Mouse (Mus musculus) c-Kit-negative CD71-positive TER-119-positive erythroid progenitor cells, embryonic 14.5 days (primary cell): ENCODE data around the gene Srrm3.

Source experiments
- DNase-seq: peaks from one replicate; pipeline ENCODE4 v3.0.0-alpha.2; 2013; ENCODE audit warnings: low read depth, low spot score

Gene Srrm3

DNA sequence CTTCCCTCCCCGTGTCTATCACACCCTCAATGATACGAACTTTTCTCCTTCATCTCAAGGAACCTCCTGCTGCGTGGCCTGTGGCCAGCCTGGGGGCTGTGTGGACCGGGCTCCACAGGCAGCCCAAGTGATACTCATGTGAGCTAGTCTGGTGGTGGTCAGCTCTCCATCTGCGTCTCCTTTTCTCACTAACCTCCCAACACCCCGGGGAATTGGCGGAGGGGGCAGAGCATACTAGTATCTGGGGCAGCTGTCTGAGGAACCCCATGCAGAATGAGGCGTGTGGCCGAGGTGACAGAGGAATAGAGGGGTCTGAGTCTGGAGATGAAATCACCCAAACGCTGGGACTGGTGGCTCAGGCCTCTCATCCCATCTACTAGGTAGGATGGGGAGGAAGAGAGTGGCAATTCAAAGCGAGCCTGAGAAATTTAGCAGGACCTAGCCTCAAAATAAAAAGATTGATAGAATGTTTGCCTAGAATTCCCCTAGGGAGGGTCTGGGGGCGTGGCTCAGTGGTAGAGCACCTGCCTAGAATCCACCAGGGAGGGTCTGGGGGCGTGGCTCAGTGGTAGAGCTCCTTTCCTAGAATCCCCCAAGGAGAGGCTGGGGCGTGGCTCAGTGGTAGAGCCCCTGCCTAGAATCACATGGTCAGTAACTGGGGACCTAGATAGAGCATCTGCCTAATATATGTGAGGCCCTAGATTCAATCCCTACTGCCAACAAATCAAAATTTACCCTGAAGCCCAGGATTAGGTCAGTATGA lies 63.2 kb downstream of the Srrm3 start:
- DNase-seq, result no peak

DNA sequence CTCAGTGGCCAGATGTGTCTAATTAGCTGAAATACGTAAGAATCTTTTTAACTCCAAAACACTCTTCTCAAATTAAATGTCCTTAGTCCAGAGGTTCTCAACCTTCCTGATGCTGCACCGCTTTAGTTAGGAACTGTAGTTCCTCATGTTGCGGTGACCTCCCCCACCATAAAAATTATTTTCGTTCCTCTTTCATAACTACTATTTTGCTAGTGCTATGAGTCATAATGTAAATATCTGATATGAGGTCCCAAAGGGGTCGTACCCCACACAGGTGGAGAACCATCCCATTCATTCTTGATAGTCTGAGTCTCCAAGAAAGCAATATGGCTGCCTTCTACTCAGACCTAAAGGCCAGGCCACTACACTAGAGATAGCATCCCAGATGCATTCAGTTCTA lies 63.8 kb downstream of the Srrm3 start:
- no peak for DNase-seq

DNA sequence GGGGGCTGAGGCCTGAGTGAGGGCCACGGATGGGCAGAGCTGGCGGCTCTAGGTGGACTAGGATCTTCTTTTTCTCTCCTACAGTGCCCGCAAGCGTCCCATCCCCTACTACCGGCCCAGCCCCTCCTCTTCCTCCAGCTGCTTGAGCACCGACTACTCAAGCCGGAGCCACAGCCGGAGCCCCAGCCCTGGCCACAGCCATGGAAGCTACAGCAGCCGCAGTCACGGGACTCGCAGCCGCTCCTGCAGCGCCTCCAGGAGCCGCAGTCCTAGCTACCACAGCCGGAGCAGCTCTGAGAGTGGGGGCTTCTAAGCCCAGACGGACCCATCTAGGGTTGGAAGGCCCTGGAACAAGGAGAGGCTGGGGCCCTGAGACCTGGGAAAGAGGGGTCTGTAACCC lies 66.3 kb downstream of the Srrm3 start:
- no peak for DNase-seq

DNA sequence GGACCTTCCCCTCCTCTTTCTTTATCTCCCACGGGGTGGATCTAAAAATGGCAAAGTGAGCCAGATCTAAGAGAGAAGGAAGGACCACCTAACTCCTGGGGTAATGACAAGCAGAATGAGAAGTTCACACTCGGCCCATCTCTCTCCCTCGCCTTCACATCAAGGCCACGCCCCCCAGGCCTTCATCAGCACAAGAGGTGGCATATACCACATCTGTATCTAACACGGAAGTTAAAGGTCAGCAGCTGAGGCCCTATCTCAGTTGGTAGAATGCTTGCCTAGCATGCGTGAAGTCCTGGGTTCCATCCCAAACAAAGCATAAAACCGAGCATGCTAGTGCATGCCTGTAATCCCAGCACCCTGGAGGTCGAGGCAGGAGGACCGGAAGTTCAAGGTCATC lies 67.1 kb downstream of the Srrm3 start:
- DNase-seq, result no peak

DNA sequence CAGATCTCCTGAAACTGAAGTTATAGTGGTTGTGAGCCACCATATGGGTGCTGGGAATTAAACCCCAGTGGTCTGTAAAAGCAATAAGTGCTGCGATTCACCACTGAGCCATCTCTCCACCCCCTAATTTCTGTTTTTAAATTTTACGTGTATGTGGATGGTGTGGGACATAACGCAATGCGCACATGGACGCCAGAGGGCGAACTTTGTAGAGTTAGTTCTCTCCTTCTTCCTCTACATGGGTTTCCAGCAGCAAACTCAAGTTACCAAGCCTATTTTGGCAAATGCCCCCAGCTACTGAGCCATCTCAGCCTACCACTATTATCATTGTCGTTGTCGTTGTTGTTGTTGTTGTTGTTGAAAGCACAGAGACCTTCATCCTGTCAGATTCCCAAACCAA lies 70.5 kb downstream of the Srrm3 start:
- no peak for DNase-seq

DNA sequence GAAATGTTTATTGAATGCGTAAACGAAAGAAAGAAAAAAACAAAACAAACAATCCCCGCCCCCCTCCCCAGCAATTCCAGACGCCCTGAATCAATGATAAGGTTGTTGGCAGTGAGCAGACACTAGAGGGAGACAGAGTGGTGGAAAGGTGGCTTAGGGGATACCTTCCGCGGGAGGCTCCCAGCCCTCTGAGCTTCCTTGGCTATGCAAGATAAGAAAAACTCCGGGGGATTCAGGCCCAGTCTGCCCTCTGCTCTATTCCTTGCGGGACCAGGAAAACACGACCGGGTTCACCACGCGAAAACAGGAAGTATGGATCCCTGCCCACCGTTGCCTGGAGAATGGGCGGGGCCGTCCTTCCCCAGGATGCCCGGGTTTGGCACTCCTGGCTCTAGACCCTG lies 71.1 kb downstream of the Srrm3 start:
- no peak for DNase-seq

DNA sequence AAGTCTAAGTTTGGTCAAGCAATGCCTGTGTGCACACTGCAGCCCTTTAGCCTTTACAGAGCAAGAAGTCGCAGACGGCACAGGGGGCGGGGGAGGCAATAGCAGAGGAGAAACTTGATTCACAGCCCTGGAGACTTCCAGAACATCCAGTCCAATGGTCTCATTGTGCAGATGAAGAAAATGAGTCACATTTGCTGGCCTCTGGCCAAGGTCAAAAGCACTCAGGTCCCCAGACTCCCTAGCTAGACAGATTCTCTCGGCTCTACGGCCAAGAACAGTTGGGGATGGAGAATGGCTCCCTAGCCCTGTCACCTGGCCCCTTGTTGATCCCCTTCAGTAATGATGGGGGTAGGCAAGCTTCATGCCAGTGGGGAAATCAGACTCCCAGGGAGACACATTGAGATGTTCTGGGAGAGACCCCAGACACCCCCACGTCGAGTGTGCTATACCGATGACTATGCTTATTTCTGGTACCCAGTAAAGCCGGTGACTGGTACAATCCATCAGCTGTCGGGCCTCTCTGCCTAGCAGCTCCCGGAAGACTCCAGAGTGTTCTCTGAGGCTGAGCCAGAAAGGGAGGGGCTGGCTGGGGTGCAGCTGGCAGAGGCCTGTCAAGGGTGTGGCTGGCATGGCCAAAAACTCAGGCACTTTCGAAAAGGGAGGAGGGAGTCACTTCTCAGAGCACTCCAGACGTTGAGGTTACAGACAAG lies 72.9 kb downstream of the Srrm3 start:
- no peak for DNase-seq

DNA sequence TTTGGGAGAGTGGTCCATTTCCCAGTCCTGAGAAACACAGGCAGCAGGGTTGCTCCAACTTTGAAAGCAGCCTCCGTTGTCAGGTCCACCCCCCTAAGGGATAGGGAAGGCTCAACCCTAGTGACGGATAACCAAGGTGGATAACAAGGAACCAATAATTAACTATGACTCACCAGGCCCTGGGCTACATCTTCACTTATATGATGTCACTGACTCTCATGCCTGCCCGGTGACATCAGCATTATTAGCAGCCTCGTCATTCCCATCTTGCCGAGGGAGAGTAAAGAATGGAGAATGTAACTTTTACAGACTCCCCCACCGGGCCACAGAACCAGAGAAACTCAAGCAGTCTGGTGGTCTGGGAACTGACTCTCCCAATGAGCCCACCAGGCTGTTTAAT lies 78.0 kb downstream of the Srrm3 start:
- DNase-seq, result no peak

DNA sequence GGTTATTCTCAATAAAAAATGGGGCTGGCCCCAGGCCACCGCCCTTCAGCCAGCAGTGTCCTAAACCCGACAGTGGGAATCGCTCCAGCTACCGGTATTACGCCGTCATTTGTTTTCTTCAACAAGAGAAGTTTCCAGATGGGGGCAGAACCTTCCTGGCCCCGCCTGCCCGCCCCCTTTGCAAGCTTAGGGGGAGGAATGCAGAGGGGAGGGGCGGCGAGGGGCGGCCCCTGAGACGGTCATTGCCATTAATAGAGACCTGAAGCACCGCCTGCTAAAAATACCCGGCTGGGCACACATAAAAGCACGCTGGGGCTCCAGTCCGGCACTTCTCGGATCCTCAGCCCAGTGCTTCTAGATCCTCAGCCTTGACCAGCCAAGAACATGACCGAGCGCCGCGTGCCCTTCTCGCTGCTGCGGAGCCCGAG lies 81.0 kb downstream of the Srrm3 start, which contains the start of gene Hspb1:
TSS of gene Hspb1 (plus strand) at position 245 of the 428 bp plus-strand sequence.
- no peak for DNase-seq

DNA sequence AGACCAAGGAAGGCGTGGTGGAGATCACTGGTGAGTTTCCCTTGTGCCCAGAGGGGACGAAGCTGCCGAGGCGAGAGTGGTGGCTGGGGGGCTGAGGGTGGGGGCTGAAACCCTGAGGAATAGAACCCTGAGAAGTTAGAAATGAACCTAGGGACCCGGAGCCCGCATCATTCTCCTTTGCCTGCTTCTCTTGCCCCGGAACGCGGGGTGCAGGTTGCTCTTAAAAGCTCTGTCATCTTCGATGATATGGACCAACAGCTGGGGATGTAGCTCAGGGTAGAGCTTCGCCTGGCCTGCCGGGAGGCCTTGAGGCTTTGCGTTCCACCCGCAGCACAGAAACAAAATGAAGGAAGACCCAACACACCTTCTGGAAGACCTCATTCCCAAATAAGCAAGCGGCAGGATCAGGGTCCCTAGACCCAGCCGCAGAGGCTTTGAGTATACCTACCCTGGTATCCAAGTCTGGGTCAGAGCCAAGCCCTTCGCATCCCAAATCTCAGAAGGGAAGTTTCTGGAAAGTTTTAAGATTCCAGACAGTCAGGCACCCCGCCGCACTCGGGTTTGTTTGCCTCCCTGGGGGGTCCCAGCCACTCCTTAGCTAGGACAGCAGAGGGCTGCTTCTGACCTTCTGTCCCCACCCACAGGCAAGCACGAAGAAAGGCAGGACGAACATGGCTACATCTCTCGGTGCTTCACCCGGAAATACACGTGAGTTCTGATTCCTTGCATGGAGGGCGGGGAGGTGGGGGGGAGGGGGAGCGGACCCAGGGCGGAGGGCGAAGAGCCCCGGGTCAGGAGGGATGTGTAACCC lies 81.9 kb downstream of the Srrm3 start:
- DNase-seq, result no peak

DNA sequence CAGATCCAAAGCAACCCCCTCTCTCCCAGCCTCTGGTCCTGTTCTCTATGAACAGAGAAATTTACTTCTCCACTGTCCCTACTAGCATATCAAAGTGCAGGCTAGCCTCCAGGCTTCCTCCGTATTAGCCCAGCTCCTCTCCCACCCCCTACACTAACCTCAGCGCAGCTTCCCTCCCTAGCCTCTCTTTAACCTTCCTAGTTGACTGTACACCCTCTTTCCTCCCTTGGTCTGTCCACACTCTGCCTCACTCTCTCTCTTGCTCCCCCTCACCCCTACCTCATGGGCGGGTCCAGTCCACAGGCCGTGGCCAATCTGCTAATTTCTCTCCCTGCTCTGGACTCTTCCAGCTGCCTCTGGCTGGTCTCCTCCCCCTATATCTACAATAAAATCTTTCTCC lies 83.6 kb downstream of the Srrm3 start:
- DNase-seq, result no peak

DNA sequence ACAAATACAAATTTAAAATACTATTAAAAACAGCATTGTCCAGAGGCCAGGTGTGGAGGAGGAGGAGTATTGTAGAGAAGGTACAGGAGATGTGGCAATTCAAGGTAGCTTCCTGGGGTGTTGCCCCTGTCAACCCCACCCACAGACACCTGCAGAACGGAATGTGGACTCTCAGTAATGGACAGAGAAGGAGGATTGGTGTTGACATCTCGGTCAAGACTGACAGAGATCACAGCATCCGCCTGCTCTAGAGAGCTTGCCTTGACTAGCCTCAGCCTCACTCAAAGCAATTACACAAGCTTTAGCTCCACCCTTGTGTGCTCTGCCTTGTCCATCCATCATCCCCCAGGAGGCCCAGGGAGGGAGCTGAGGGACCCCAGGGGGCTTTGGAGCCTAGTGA lies 84.2 kb downstream of the Srrm3 start:
- DNase-seq, result no peak

DNA sequence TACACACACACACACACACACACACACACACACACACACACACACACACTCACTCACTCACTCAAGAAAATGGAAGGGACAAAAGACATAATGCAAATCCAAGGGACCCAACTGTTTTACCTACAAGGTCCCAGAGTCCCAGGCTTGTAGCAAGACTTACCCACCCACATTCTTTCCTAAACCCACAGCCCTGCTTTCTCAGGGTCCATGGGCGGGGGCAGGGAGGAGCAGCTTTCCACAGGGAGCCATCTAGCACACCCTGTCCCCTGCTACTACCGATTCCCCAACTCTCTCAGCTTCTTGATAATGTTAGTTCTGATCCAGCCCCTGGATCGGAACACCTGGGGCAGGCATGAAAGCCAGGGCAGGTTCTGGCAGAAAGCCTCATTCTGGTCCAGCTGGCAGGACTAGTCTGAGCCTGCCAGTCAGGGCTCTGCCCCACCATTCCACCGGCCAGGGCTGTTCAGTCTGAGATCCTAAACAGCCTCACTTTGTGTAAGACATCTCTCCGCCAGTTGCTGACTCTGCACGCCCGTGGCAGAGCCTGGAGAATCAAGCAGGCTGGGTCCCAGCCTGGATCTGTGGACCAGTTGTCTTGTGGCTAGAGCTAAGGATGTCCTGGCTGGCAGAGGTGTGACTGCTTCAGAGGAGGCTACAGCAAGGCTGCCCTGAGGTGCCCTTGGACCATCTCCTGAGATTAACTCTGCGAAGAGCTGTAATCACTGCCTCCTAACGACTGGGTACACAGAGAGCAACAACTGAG lies 86.1 kb downstream of the Srrm3 start:
- DNase-seq, result no peak

DNA sequence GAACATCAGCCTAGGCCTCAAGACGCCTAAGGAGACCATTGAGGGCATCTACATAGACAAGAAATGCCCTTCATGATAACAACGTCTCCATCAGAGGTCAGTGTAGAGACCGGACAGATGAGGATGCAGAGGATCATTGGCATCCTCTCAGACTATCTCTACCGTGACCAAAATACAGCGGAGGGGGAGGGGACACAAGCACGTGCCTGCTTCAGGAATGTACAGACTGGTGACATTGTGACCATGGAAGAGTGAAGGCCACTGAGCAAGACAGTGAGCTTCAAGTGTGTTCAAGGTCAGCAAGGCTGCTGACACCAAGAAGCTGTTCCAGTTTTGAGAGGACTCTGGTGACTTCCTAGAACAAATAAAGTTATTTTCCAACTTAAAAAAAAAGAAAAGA lies 88.3 kb downstream of the Srrm3 start:
- no peak for DNase-seq

DNA sequence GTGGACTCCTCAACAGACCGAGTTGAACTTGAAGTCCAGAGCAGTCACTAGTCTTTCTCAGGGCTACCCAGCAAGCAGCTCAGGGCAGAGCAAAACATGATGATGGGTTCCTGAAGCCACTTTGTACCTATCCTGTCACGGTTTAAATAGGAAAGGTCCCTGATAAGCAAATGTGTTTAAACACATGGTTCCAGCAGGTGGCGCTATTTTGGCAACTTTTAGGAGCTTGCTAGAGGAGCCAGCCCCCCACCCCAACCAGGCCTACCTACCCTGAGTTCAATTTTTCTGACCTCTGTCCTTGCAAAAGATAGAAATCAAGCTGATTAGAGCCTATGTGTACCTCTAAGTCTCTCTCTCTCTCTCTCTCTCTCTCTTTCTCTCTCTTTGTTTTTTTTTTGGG lies 91.3 kb downstream of the Srrm3 start:
- DNase-seq, result peak; percentile 43

DNA sequence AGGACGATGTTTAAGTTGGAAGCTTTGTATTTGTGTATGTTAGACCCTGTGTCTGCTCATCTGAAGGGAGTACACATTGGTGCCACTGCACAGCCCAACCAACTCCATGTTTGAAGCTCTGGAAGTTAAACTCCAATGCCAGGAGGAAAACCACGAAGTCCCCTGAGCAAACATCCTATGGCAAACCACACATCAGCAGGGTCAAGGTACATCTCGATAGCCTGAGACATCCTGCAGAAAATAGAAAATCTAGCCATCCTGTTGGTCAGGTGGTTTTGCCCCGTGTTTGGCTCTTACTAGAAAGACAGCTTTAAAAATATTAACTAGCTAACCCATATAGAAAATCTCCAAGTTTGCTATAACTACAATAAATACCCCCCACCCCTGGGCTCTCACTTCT lies 92.3 kb downstream of the Srrm3 start:
- no peak for DNase-seq

DNA sequence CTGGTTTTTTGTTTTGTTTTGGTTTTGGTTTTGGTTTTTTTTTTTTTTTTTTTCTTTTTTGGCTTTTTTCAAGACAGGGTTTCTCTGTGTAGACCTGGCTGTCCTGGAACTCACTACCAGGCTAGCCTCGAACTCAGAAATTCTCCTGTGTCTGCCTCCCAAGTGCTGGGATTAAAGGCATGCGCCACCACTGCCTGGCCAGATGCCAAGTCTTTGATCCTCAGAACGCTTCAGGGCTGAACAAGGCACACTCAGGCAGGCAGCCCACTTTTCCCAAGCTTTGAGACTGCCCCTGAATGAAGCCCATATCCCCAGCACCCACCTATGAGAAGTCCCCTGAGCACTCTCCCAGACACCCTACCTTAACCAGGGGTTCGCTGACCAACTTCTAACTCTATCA lies 93.1 kb downstream of the Srrm3 start:
- no peak for DNase-seq

DNA sequence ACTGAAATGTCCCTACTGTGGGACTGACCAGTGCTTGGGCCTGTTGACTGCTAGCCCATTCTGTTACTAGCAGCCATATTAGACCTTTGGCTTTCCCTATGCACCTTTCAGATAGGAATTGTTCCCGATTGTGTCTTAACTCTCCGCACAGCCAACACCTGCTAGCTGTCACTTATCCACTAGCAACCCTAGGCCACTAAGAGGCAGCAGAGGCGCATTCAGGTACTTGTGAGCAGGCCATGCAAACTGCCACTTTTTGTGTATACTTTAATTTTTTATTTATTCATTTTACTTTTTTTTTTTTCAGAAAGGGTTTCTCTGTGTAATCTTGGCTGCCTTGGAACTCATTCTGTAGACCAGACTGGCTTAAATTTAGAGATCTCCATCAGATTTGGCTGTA lies 94.0 kb downstream of the Srrm3 start:
- DNase-seq, result no peak

DNA sequence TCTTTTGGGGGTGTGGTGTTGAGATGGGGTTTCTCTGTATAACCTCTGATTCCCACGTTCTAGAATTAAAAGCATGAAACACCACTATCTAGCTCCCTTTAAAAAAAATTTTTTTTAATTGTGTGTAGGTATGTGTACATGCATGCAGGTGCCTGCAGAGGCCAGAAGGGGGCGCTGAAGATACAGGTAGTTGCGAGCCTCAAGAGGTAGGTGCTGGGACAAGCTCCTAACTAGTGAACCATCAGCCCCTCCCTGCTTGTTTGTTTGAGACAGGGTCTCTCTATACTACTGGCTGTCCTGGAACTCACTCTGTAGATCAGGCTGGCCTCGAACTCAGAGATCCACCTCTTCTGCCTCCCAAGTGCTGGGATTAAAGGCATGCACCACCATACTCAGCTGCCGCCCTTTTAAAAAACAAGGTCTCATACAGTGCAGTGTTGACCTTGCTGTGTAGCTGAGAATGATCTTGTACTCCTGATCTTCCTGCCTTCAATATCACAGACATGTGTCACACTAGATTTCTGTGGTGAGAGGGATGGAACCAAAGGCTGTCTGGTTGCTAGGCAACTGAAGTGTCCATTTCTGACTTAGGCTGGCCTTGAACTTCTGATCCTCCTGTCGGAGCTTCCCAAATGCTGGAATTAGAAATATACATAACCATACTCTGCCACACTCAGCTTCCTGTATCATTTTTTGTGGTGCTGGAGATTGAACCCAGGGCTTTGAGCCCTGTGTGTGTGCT lies 94.8 kb downstream of the Srrm3 start:
- peak; percentile 50 for DNase-seq

DNA sequence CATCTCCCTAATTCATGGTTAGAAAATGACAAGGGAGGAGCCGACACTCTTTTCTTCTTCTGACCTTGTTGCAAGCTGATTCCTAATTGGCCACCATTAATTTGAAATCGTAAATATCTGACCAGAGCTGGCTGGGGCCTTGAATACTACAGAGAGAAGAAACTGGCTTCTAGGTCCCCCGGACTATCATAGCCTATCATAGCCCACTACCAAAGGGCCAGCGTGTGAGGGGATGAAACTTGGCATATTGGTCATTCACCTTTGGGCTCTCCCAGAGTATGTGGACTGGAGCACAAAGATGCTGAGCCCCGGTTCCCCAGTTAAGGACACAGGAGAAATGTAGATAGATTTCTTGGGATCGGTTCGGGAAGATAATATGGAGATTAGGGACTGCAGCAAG lies 96.4 kb downstream of the Srrm3 start:
- DNase-seq, result no peak

DNA sequence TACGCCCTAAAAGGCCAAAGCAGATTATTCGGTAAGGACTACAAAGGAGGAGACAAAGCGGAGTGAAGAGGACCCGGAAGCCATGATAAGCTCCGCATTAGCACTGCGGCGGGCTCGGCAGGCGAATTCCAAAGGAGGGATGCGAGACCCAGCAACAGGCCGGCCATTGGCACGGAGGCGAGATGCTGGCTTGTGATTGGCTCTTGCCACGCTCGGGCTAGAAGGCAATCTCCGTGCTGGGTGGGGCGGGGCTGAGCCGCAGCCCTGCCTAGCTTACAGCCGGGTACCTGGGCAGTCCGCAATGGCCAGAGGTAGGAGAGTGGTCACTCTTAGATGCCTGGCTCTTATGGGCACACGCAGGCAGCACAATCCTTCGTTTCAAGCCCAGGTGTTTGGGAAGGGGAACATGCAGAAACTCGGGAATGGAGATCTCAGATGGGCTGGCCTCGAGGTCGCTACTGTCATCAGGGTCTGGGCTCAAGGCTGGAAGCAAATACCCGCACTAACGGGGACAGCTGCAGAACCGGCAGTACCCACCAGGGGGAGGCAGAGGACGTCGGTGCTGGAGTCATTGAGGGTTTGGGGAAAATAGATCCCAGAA lies 97.0 kb downstream of the Srrm3 start:
- DNase-seq, result peak; percentile 42
